Comparison of ENCODE assay signal across 24 mouse cellular contexts in genomic region chr4:139693315-139693714, GRCm38 (mm10). TPM values are rescaled to one million over a fixed set of nuclear protein-coding genes. Genes with fewer than 3 reads are reported as not detected.
A peak's percentile ranks its signal among the peaks of the same experiment; 100 is the strongest.
DNase-seq lines count a peak whose midpoint lies in the region; ATAC-seq lines count a peak whose summit lies in the region.
"Had no signal": no experiment of that assay in that cellular context is flagged by ENCODE, and none has a peak within 500 bp of the region (broad histone marks: within the 10 kb centered on the region; RNA-seq: fewer than 3 reads in every experiment).

No protein-coding gene starts in this region.

- H3K9me3 ChIP-seq in forebrain, embryonic 10.5 days, result no peaks in the 10 kb centered on the region
- no peaks in the 10 kb centered on the region for H3K9me3 ChIP-seq in forebrain, embryonic 11.5 days (ENCODE audit: control insufficient read depth, low read length)
- H3K9me3 ChIP-seq in midbrain, embryonic 10.5 days (replicated peaks), result no peaks in the 10 kb centered on the region
- H3K9me3 ChIP-seq in midbrain, embryonic 15.5 days, result no peaks in the 10 kb centered on the region
- H3K9me3 ChIP-seq: embryonic facial prominence, embryonic 13.5 days; forebrain, embryonic 13.5 days; forebrain, embryonic 15.5 days had no signal

- no peak overlapping the region for H3K4me3 ChIP-seq in forebrain, embryonic 10.5 days
- no peak overlapping the region for H3K4me3 ChIP-seq in forebrain, embryonic 11.5 days (ENCODE audit: low read depth, low read length)
- no peak overlapping the region for H3K4me3 ChIP-seq in midbrain, embryonic 10.5 days
- H3K4me3 ChIP-seq in midbrain, embryonic 15.5 days, result no peak overlapping the region
- H3K4me3 ChIP-seq: embryonic facial prominence, embryonic 13.5 days; forebrain, embryonic 13.5 days; forebrain, embryonic 15.5 days had no signal

- H3K27ac ChIP-seq in forebrain, embryonic 10.5 days, result 0 out of 2 replicates have a peak overlapping the region, but pooled peaks have one; percentile 1
- H3K27ac ChIP-seq in forebrain, embryonic 11.5 days (ENCODE audit: low read depth, low read length), result no peak overlapping the region
- peak overlapping the region; percentile 7; the same call in 1 of the 2 replicates for H3K27ac ChIP-seq in midbrain, embryonic 10.5 days (replicated peaks)
- no peak overlapping the region for H3K27ac ChIP-seq in midbrain, embryonic 15.5 days
- H3K27ac ChIP-seq: embryonic facial prominence, embryonic 13.5 days; forebrain, embryonic 13.5 days; forebrain, embryonic 15.5 days had no signal

- no peak for DNase-seq in forebrain, embryonic 10.5 days (ENCODE audit: extremely low spot score, low spot score)
- no peak for DNase-seq in forebrain, embryonic 11.5 days (ENCODE audit: low spot score)
- DNase-seq in midbrain, embryonic 10.5 days (ENCODE audit: low spot score), result no peak
- DNase-seq in liver, result no peak
- DNase-seq: adrenal gland, adult 8-10 months; adrenal gland, postnatal 14 days; adrenal gland, postnatal 36 days; B cell, adult 2 months; cerebellum, adult 11-12 months; cerebellum, adult 2 months; cerebellum, adult 9-10 months; cerebellum, postnatal 10 days; cerebellum, postnatal 25 days; forebrain, postnatal 0 days had no signal

- no peak for ATAC-seq in forebrain, embryonic 11.5 days (replicated peaks; ENCODE audit: low FRiP score)
- ATAC-seq in midbrain, embryonic 15.5 days (replicated peaks), result no peak
- ATAC-seq: activated CD4-positive, CD25-positive, alpha-beta regulatory T cell, adult 4 months; CD4-positive, CD25-positive, alpha-beta regulatory T cell, adult 4 months; forebrain, embryonic 13.5 days; forebrain, embryonic 15.5 days; forebrain, postnatal 0 days; Patski had no signal

- peaks cover 37% of the 10 kb centered on the region for H3K4me1 ChIP-seq in forebrain, embryonic 10.5 days
- peaks cover 5% of the 10 kb centered on the region; the same call in 1 of the 2 replicates for H3K4me1 ChIP-seq in forebrain, embryonic 11.5 days (replicated peaks; ENCODE audit: control insufficient read depth, insufficient read depth, low read length)
- peaks cover 32% of the 10 kb centered on the region for H3K4me1 ChIP-seq in midbrain, embryonic 10.5 days
- H3K4me1 ChIP-seq in midbrain, embryonic 15.5 days, result 0 out of 2 replicates have a peak, but pooled peaks cover 11% of the 10 kb centered on the region

- WGBS in forebrain, embryonic 10.5 days, result 11% methylated on average over 5 of the region's 5 CpGs
- WGBS in forebrain, embryonic 11.5 days, result 19% methylated on average over 5 of the region's 5 CpGs
- WGBS in midbrain, embryonic 10.5 days, result 14% methylated on average over 5 of the region's 5 CpGs
- WGBS in midbrain, embryonic 15.5 days, result 9% methylated on average over 5 of the region's 5 CpGs

- H3K27me3 ChIP-seq in forebrain, embryonic 10.5 days (ENCODE audit: poor library complexity, severe bottlenecking), result peaks cover 90% of the 10 kb centered on the region
- peaks cover 2% of the 10 kb centered on the region; the same call in 1 of the 2 replicates for H3K27me3 ChIP-seq in forebrain, embryonic 11.5 days (ENCODE audit: control insufficient read depth, insufficient read depth, low read length)
- H3K27me3 ChIP-seq in midbrain, embryonic 10.5 days (ENCODE audit: low read depth, poor library complexity, severe bottlenecking), result peaks cover 69% of the 10 kb centered on the region
- H3K27me3 ChIP-seq in midbrain, embryonic 15.5 days (replicated peaks), result peaks cover 5% of the 10 kb centered on the region; the same call in 1 of the 2 replicates
- H3K27me3 ChIP-seq: forebrain, embryonic 15.5 days; Patski had no signal

- H3K36me3 ChIP-seq in forebrain, embryonic 10.5 days (replicated peaks), result no peaks in the 10 kb centered on the region
- H3K36me3 ChIP-seq in forebrain, embryonic 11.5 days (ENCODE audit: control insufficient read depth, insufficient read depth, low read length), result no peaks in the 10 kb centered on the region
- H3K36me3 ChIP-seq in midbrain, embryonic 10.5 days, result no peaks in the 10 kb centered on the region
- H3K36me3 ChIP-seq in midbrain, embryonic 15.5 days (replicated peaks), result no peaks in the 10 kb centered on the region
- H3K36me3 ChIP-seq: embryonic facial prominence, embryonic 13.5 days; forebrain, embryonic 15.5 days; G1E had no signal

- H3K4me2 ChIP-seq in forebrain, embryonic 11.5 days (ENCODE audit: low read depth, low read length, severe bottlenecking), result no peak overlapping the region
- no peak overlapping the region for H3K4me2 ChIP-seq in midbrain, embryonic 15.5 days
- H3K4me2 ChIP-seq: embryonic facial prominence, embryonic 13.5 days; forebrain, embryonic 13.5 days; forebrain, embryonic 15.5 days had no signal

- H3K9ac ChIP-seq in forebrain, embryonic 11.5 days (ENCODE audit: low read length), result no peak overlapping the region
- H3K9ac ChIP-seq in midbrain, embryonic 15.5 days, result no peak overlapping the region
- H3K9ac ChIP-seq: embryonic facial prominence, embryonic 13.5 days; forebrain, embryonic 13.5 days; forebrain, embryonic 15.5 days; forebrain, postnatal 0 days had no signal

RNA-seq across cellular contexts. Expression of gene Tas1r2, which starts 40.0 kb away (rescaled TPM):
- polyA plus RNA-seq in forebrain, embryonic 10.5 days (2016; fragmentation: Nextera tagmentation; extraction: Ambion mirVana), result not detected in 2 replicates
- polyA plus RNA-seq in forebrain, embryonic 11.5 days (2014; fragmentation: Nextera tagmentation; extraction: Ambion mirVana), result not detected in 2 replicates
- 0.09 TPM in 1 of 2 replicates, not detected in the other for polyA plus RNA-seq in midbrain, embryonic 10.5 days (2016; fragmentation: Nextera tagmentation; extraction: Ambion mirVana)
- not detected in 2 replicates for polyA plus RNA-seq in midbrain, embryonic 15.5 days (2015; fragmentation: Nextera tagmentation; extraction: Ambion mirVana)
- polyA plus RNA-seq: activated CD4-positive, CD25-positive, alpha-beta regulatory T cell, adult 4 months; CD4-positive, CD25-positive, alpha-beta regulatory T cell, adult 4 months; cerebellum, adult 2 months; cortical plate, adult 2 months; embryonic facial prominence, embryonic 11.5 days; embryonic facial prominence, embryonic 13.5 days; forebrain, embryonic 13.5 days; forebrain, embryonic 15.5 days; forebrain, postnatal 0 days; G1E had no signal

Comparison
In these comparisons a context has a peak if more than half of its experiments do, and no peak if none do; other contexts are left out.
1. H3K27ac ChIP-seq: peak in forebrain, embryonic 10.5 days (single experiment) and midbrain, embryonic 10.5 days (single experiment); none in forebrain, embryonic 11.5 days (single experiment) and midbrain, embryonic 15.5 days (single experiment).